Mouse (Mus musculus) common myeloid progenitor, adult 5-6 weeks (primary cell): ENCODE measurements around the gene Arid4b. TPM values are rescaled to one million over a fixed set of nuclear protein-coding genes. Genes with fewer than 3 reads are reported as not detected.
"Not testable (repeated sequence)": the region's sequence is repeated elsewhere in the genome, so short reads cannot be mapped to it uniquely, and the experiment has no call there.

Experiments
- ATAC-seq: replicated peaks from 2 replicates; pipeline ENCODE4 v1.8.0; 2016; ENCODE audit warnings: low read depth, mild to moderate bottlenecking, moderate TSS enrichment, inconsistent platforms; ENCODE audit not compliant: poor library complexity, severe bottlenecking
- total RNA-seq: library from RNA; stranded (forward); fragments of 200-1000, 187-1606 nt; gene quantifications from 2 replicates; pipeline ENCODE4 v1.2.3, GENCODE M21; 2017

The Arid4b gene
- 64.8 and 72.9 TPM in 2 replicates for total RNA-seq

DNA sequence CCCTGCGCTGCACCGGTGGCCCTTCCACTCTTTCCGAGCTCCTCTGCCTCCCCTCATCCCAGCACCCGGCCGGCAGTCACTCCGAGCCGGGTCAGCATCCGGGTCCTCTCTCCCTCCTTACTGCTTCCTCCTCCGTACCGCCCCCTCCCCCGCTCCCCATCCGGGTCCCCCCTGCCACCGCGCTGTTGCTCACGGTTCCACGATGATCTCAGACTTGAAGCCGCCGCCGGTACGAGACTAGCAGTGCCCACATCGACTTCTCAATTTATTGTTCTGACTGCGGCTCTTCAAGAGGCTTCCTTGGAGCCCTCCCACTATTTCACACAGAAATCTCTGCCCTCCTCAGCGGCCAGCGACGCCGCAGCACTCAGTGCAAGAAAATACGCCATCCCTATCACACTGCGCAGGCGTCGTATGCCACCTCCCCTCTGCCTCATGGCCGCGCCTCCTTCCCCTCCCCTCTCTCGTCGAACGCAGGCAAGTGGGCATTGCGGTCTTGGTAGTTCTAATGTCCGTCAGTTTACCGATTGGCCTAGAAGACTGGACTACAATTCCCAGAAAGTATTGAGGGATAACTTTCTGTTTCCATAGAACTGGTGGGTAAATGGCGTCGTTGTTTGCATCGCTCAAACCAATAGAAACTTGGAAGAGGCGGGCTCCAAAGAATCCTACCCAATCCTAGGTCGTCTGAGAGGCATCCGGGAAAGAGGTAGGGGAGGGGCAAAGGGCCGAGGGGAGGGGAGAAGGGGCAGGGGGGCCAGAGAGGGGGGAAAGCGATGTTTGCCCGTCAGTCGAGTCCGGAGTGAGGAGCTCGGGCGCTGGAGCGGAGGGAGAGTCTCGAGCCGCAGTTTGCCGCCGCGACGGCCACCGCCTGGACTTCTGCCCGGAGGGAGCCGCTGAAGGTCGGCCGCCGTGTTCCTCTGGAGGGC is at the start of gene Arid4b, which contains the start of gene Ggps1:
Gene Arid4b (plus strand): TSS at position 220 of the 929 bp plus-strand sequence.
Gene Ggps1 (minus strand): TSS at position 476 of the 929 bp plus-strand sequence.
- ATAC-seq: peak; percentile 88

DNA sequence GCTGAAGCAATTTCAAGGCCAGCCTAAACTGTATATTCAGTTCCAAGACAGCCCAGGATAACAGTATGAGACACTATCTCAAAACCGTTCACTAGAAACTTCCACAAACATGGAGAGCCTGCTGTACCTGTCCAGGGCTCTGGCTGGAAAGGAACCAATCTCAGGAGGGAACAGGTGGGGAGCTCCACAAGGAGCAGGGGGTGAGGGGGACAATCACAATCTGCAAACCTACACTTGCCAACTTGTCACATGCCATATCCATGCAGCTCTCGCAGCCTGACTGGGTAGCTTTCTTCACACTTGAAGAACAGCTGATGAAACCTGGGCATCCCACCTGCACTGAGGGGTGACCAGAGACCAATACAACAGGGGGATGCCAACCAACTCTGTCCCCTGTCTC is 49.0 kb upstream of the Arid4b start:
- no peak for ATAC-seq

DNA sequence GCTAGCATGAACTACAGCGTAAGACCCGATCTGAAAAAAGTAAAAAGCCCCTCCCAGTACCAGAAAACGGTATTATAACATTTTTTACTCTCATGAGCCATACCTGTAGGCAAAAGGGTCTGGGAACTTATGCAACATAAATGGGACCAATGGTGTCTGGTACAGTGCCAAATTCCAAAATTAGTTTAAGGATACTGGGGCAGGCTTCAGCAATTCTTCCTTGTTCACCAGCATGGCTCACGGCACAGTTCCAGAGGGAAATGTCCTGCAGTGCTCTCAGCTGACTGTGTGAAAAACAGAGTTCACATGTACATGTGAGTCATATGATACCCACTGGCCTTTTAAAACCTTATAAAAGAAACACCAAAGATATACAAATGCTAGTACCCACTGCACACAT is 48.5 kb upstream of the Arid4b start:
- ATAC-seq: no peak

DNA sequence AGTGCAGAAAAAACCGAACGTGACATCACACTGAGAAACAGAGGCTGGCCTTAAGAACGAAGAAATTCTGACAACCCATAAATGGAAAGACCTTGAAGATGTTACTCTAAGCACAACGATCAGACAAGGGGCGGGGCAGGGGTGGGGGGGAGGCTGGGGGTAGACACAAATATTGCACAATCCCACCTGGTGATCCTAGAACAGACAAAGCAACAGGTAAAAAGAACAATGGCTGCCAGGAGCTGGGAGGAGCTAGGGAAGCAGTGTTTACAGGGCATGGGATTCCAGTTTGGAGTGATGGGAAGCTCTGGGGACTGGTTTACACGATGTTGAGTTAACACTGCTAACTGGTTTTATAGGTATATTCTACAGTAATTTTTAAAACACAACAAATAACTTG is 47.4 kb upstream of the Arid4b start:
- ATAC-seq: no peak

DNA sequence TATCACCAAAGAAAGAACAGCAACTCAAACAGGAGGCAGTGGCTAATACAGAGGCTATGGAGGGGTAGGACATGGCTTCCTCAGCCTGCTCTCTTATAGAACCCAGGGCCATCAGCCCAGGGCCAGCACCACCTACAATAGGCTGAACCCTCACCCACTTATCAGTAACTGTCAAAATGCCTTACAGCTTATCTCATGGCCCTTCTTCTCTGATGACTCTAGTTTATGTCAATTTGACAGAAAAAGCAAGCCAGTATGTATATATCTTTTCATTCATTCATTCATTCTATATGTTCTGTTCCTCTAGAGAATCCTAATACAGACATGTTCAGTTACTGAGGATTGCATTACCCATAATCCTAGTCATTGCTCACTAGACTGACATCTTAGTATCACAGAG is 44.7 kb upstream of the Arid4b start:
- ATAC-seq: no peak

DNA sequence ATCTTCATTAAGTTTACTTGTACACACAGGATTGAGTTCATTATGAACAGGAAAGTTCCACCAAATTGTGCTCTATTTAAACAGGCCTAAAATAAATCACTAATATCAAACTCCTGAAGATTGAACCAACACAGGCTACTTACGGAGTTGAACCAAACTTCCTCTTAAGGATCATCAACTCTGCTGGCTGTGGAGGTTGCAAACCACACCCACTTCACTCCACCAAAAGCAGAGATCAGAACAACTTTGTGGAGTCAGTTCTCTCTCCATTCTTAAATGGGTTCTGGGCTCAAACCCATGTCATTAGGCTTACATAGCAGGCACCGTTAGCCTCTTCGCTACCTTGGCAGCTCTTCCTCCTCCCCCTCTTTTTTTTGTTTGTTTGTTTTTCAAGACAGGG is 44.2 kb upstream of the Arid4b start:
- ATAC-seq: no peak

DNA sequence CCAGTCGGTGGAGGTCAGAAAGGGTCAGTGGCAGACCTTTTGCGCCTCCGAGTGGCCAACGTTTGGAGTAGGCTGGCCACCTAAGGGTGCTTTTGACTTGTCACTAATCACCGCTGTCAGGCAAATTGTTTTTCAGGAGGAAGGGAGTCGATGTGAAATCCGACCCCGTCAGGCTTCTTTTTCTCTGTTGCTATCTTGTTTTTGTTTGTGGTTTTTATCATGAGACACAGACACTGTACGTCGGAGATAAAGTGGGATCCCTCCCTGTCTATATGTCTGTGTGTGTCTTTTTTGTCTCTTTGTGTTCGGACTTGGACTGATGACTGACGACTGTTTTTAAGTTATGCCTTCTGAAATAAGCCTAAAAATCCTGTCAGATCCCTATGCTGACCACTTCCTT is 41.6 kb upstream of the Arid4b start:
- ATAC-seq: not testable (repeated sequence)

DNA sequence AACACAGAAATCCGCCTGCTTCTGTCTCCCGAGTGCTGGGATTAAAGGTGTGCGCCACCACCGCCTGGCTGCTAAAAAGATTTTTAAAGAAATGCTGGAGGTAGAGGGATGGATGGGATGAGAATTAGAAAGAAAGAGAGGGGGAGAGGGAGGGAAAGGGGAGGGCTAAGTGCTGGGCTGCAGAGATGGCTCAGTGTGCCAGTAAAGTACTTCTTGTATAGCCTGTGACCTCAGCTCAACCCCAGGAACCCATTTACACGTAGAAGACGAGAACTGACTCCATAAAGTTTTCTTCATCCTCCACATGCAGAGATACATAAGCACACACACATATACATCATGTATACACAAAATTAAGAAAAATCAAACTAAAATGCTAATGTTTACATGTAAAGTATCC is 37.5 kb upstream of the Arid4b start:
- no peak for ATAC-seq

DNA sequence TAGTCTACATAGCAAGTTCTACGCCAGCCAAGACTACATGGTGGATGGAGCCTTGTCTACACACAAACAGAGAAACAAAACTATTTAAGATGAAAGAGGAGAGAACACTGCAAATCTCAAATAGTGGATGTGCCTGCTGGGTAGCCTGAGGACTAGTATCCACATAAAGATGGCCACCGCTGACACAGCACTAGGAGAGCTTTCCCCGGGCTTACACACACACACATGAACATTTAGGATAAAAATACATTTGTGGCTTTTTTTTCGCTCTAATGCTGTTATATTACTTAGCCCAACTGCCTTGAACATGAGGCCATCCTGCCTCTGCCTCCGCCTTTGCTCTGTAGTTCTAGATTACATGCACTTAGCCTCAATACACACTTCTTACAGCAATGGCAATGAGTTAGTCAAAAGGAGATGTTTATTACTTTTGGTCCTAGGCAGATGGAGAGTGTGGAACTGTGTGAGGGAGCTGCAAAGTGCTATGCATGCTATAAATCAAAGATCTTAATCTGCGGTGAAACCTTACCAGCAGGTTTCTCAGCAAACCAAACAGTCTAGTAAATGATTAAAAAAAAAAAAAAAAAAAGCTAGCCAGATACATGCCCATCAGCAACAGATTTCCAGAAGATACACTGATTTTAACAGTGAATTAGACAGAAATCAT is 36.7 kb upstream of the Arid4b start:
- ATAC-seq: no peak

DNA sequence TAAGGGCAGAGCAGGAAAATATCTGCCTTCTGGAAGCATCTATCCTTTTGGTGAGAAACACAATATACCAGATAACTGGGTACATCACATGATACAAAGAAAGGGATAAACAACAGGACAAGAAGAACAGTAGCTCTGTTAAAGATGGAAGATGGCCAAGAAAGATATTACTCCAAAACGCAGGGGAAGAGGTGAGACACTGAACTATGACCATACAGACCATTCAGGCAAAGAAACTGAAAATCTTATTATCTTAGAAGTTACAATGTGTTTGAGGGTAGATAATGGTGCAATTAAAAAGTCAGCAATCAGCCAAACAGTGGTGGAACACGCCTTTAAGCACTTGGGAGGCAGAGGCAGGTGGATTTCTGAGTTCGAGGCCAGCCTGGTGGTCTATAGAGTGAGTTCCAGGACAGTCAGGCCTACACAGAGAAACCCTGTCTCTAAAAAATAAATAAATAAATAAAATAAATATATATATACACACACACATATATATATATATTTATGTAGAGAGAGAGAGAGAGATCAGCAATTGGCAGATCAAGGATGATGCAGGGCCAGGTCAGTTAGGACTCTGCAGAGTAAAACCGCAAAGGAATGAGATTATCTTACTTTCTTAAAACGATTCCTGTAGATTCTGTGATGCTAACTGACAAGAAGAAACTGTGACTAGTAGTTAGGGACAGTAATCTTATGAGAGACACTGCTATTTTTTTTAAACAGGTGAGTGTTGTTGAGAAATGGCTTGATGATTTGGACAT is 29.5 kb upstream of the Arid4b start:
- peak; percentile 56 for ATAC-seq

DNA sequence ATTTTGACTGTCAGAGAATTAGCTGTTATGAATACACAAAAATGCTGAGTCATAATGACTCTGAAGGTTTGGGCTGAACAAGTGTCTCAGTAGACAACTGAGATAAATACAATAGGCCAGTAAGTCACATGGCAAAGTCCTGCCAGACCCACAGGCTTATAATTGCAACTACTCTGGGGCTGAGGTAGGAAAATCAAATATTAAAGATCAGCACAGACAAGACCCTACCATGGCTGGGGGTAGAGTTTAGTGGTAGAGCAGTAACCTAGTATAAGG is 29.0 kb upstream of the Arid4b start:
- peak; percentile 70 for ATAC-seq

DNA sequence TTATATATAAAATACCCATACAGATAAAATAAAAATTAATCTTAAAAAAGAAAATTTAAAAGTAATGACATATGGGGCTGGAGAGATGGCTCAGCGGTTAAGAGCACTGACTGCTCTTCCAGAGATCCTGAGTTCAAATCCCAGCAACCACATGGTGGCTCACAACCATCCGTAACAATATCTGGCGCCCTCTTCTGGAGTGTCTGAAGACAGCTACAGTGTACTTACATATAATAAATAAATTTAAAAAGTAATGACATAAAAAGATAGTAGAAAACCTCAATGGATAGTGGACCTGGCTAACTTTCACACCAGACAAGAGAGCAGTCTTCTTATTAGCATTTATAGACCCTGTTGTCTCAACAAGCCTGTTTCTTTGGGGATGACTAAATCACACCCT is 27.7 kb upstream of the Arid4b start:
- not testable (repeated sequence) for ATAC-seq

DNA sequence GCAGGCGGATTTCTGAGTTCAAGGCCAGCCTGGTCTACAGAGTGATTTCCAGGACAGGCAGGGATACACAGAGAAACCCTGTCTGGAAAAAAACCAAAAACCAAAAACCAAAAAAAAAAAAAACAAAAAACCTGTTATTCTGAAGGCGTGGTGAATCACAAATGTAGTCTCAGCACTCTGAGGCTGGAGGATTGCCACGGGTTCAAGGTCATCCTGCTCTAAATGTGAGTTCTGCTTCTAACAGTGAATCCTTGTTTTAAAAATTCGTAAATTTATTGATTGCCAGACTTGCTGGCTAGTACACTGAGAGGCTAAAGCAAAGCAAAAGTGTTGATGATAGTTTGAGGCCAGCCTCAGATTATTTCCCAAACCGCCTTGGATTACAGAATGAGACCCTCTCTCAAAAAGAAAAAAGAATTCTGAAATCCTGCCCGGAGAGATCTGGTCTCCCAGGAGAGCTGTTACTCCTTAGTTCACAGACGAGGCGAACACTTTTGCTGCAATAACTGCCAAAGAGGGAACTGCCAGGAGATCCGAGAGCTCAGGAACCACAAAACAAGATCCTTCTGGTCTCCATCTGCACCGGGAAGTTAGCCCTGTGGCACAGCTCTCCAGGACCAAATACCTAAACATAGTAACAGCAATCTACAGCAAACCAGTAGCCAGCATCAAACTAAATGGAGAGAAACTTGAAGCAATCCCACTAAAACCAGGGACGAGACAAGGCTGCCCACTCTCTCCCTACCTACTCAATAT is 27.0 kb upstream of the Arid4b start:
- no peak for ATAC-seq

DNA sequence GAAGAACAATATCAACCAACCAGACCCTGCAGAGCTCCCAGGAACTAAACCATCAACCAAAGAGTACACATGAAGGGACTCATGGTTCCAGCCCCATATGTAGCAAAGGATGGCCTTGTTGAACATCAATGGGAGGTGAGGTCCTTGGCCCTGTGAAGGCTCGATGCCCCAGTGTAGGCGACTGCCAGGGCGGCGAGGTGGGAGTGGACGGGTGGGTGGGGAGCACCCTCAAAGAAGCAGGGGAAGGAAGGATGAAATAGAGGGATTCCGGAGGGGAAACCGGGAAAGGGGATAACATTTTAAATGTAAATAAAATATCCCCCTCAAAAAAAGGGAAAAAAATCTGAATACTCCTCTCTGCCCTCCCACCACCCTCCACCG is 24.1 kb upstream of the Arid4b start:
- no peak for ATAC-seq

DNA sequence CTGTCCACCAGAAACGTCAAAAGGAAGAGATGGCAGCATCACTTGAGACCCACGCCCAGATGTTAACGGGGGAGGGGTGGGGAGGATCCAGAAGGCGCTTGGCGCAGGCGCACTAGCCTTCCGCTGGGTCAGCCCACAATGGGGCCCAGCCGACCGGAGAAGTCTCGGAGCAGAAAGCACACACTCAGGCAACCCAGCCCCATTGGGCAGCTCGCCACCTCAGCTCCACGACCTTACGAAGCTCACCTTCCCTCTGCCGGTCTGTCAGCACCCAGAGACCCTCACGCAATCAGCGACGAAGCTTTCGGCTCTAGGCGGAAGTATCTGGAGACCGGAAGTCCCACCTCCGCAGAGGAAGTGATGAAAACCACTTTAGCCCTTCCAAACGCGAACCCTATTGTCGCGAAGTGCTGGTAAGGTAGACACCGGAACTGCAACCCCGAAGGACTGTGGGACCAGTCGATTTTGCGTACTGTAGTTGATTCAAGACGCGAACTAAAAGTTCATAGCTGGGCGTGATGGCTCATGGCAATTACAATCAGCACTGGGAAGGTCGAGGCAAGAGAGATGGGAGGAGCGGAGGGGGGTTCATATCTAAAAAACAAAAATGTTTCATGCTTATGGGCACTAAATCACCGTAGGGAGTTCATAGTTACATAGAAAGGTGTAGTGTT is 23.6 kb upstream of the Arid4b start, which contains the start of gene Tbce:
Gene Tbce (minus strand): TSS at position 347 of the 674 bp plus-strand sequence.
- peak; percentile 97 for ATAC-seq

DNA sequence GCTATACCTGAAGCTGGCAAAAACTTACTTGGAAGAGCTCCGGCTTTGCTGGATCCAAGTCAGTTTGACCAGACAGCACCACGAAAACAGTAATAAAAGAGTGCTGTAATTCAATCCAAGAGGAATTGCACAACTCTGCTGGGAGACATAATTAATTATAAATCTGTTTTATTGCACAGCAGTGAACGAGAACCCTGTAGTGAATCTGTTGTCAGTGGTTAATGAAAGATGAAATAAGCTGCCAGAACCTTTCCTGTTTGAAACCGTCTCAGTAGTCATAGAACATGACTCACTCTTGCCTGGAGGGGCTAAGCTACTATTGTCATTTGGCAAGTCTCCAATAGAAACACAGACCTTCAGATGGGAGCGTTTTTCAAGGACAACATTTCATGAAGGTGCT is 22.8 kb upstream of the Arid4b start:
- peak; percentile 36 for ATAC-seq

DNA sequence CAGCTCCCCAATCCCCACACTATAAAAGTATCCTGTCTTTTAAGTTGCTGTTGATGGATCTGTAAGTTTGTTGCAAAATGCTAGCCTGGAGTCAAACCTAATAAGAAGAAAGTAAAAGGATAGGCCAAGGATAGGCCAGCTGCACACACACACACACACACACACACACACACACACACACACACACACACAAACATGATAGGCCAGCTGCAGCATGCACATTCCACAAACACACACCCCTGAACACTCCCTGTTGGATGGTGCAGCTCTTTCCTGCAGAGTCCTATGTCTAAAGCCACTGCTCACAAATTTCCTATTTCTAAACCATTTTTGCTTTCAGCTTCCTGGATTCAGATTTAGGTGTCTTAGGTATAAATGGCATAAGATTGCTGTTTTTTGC is 19.2 kb upstream of the Arid4b start:
- ATAC-seq: no peak

DNA sequence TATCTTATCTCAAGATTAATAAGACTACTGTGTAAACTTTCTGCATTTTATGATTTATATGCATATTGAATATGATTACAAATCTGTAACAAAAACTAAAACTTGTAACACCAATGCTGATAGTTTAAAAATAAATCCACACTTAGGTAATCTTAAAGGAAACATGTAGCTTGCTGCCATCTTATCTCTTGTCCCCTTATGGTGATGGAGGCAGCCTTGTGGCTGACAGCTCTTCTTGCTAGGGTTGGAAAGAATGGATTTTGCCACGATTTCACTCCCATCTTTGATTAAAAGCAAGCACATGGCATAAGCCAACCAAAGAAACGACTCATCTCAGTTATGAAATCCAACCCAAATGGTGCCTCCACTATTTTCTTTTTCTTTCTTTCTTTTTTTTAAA is 18.5 kb upstream of the Arid4b start:
- ATAC-seq: peak; percentile 36; the same call in 1 of the 2 replicates

DNA sequence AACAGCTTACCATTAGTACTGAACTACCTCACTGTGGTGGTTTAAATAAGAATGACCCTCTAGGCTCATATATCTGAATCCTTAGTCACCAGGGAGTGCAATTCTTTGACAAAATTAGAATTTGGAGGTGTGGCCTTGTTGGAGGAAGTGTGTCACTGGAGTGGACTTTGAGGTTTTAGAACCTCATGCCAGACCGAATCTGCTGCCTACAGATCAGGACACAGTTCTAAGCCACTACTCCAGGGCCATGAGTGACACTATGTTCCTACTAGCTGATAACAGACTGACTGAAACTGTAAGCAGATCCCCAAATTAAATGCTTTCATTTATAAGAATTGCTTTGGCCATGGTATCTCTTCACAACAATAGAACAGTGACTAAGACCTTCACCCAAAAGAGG is 13.2 kb upstream of the Arid4b start:
- ATAC-seq: no peak

DNA sequence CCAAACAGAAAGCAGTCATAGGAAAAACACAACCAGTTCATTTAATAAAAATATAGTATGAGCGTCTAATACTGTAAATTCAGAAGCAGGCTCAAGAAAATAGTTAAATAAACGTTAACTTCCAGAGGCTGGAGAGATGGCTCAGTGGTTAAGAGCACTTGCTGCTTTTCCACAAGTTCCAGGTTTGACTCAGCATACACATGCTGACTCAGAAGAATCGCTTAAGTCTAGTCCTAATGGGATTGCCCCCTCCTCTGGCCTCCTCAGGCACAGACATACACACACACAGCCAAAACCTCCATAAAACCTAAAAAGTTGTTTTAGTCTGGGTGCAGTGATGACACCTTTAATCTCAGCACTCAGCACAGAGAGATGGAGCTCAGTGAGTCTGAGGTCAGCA is 6.2 kb upstream of the Arid4b start:
- no peak for ATAC-seq
